Mouse (Mus musculus): ENCODE data around the gene Il1rap. TPM values are rescaled to one million over a fixed set of nuclear protein-coding genes. Genes with fewer than 3 reads are reported as not detected.

Il1rap gene
- 10 to 100 TPM; 10.8 to 12.8 TPM for total RNA-seq (2023)

DNA sequence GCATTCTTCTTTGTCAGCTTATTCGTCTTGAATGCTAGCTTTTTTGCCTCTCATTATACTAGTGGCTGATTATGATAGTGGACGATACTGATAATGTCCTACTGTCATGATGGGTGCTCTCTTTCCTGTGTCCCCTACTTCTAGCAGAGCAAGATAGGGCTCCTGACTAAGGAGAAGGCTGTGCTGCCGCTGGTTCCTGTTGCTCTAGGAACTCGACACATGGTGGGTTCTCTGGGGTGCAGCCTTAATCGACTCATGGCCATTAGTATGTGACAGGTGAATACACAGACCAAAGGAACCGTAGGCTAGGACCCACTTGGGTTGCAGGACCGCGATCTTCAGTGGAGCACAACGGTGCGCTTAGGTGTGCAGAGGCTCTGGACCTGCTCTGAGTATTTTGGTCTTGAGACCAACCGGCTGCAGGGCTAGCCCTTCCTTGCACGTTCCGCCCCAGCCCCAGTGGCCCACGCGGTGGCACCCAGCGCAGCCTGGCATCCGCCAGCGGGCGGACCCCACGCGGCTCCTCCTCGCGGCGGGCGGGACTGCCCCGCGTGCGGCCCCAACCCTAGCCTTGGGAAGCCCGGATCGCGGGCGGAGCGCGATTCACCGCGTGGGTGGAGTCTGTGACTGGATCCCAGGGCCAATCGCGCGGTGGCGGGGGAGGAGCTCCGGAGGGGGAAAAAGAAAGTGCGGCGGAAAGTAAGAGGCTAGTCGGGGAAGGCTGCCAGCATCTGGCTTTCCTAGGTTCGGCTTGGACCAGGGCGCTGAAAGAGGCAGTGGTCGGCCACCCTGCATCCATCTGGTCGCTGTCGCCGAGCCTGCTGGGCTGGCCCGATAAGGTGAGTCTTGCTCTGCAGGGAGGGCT lies at the start of gene Il1rap:
Gene Il1rap, plus strand, starts transcription at position 657 of the 865 bp plus-strand sequence.

Other genes with a start within 250 kb of the Il1rap start
- not detected for gene Cldn1, start 209.9 kb upstream of the Il1rap start, total RNA-seq (2023)
- gene Cldn16, start 118.6 kb upstream of the Il1rap start, total RNA-seq (2023), result not detected
- not detected for gene Tmem207, start 54.9 kb upstream of the Il1rap start, total RNA-seq (2023)

Data from T-cell, adult 66 days (primary cell).